Mouse (Mus musculus) large intestine, adult 2 months (tissue): ENCODE data around the gene Sf3a2. TPM values are rescaled to one million over a fixed set of nuclear protein-coding genes. Genes with fewer than 3 reads are reported as not detected.
"Not testable (repeated sequence)": the region's sequence is repeated elsewhere in the genome, so short reads cannot be mapped to it uniquely, and the experiment has no call there.

Experiments
- DNase-seq: peaks from one replicate; pipeline ENCODE4 v3.0.0-alpha.2; 2012; ENCODE audit warnings: low read depth, low spot score
- WGBS: fragments of 180-500 bp; shearing (Covaris S2); methylation state at CpG from one replicate; pipeline ENCODE4 v1.1.7; 2018; 5-methylcytosine and 5-hydroxymethylcytosine counted together
- polyA plus RNA-seq: library from polyadenylated mRNA; depleted of rRNA; stranded (reverse); fragments of >200 nt; gene quantifications from 2 replicates; pipeline ENCODE4 v1.2.3, GENCODE M21; 2012

The Sf3a2 gene
- polyA plus RNA-seq, 1 experiment, result 26.8 TPM

- no peak for DNase-seq
- 45% methylated on average over 6 of the region's 6 CpGs for WGBS
Observed at GRCm38 (mm10) chr10:80818599-80819281, 20.7 kb downstream of the Sf3a2 start.

GRCm38 (mm10) chr10:80819406-80819805 lies 21.4 kb downstream of the Sf3a2 start:
- 15% methylated on average over 3 of the region's 3 CpGs for WGBS
- no peak for DNase-seq

GRCm38 (mm10) chr10:80821991-80822390 lies 24.0 kb downstream of the Sf3a2 start:
- 42% methylated on average over 2 of the region's 2 CpGs for WGBS

GRCm38 (mm10) chr10:80822528-80822927 lies 24.5 kb downstream of the Sf3a2 start:
- DNase-seq, result no peak
- WGBS, result 88% methylated on average over 5 of the region's 5 CpGs

More at GRCm38 (mm10) chr10:80821991-80822390, 24.0 kb downstream of the Sf3a2 start:
- no peak for DNase-seq

- WGBS, result 97% methylated on average over 1 of the region's 1 CpGs
- DNase-seq, result no peak
Observed at GRCm38 (mm10) chr10:80823316-80823715, 25.3 kb downstream of the Sf3a2 start.

GRCm38 (mm10) chr10:80823847-80824643 lies 26.0 kb downstream of the Sf3a2 start:
- WGBS, result 34% methylated on average over 8 of the region's 8 CpGs
- DNase-seq, result no peak

- WGBS, result 55% methylated on average over 2 of the region's 2 CpGs
- no peak for DNase-seq
Observed at GRCm38 (mm10) chr10:80824827-80825226, 26.8 kb downstream of the Sf3a2 start.

GRCm38 (mm10) chr10:80826151-80827062 lies 28.4 kb downstream of the Sf3a2 start, which contains the start of gene Oaz1:
Oaz1 (plus strand) TSS chr10:80826656.
- peak; percentile 100 for DNase-seq
- under 1% methylated on average over 73 of the region's 82 CpGs for WGBS

- 2% methylated on average over 29 of the region's 29 CpGs for WGBS
Observed at GRCm38 (mm10) chr10:80827063-80827869, 29.3 kb downstream of the Sf3a2 start.

GRCm38 (mm10) chr10:80827870-80828420 lies 29.9 kb downstream of the Sf3a2 start:
- DNase-seq, result no peak
- WGBS, result 32% methylated on average over 10 of the region's 10 CpGs

More at GRCm38 (mm10) chr10:80827063-80827869, 29.3 kb downstream of the Sf3a2 start:
- DNase-seq, result no peak

GRCm38 (mm10) chr10:80828587-80828986 lies 30.6 kb downstream of the Sf3a2 start:
- WGBS, result 48% methylated on average over 9 of the region's 9 CpGs

GRCm38 (mm10) chr10:80829359-80830278 lies 31.6 kb downstream of the Sf3a2 start:
- DNase-seq, result no peak

More at GRCm38 (mm10) chr10:80828587-80828986, 30.6 kb downstream of the Sf3a2 start:
- not testable (repeated sequence) for DNase-seq

GRCm38 (mm10) chr10:80831136-80831535 lies 33.1 kb downstream of the Sf3a2 start:
- WGBS, result 20% methylated on average over 9 of the region's 9 CpGs
- no peak for DNase-seq

More at GRCm38 (mm10) chr10:80829359-80830278, 31.6 kb downstream of the Sf3a2 start:
- 38% methylated on average over 1 of the region's 1 CpGs for WGBS

- no peak for DNase-seq
- 58% methylated on average over 7 of the region's 7 CpGs for WGBS
Observed at GRCm38 (mm10) chr10:80832818-80833217, 34.8 kb downstream of the Sf3a2 start.

- 50% methylated on average over 30 of the region's 30 CpGs for WGBS
- no peak for DNase-seq
Observed at GRCm38 (mm10) chr10:80835617-80836016, 37.6 kb downstream of the Sf3a2 start.

- WGBS, result 43% methylated on average over 7 of the region's 7 CpGs
- no peak for DNase-seq
Observed at GRCm38 (mm10) chr10:80836949-80837379, 39.0 kb downstream of the Sf3a2 start.

GRCm38 (mm10) chr10:80837827-80838226 lies 39.8 kb downstream of the Sf3a2 start:
- WGBS, result 29% methylated on average over 2 of the region's 2 CpGs
- DNase-seq, result no peak
